Mouse (Mus musculus): ENCODE results near the gene Hipk4. TPM values are rescaled to one million over a fixed set of nuclear protein-coding genes. Genes with fewer than 3 reads are reported as not detected.
A peak's percentile ranks its signal among the peaks of the same experiment; 100 is the strongest.

The Hipk4 gene
- total RNA-seq, 2 experiments from 2014 or later = 0.26 to 0.34 TPM

- no peak for DNase-seq (ENCODE audit: extremely low spot score in 1 of 2, low spot score in 2 of 2)
- intact Hi-C loops (cut with DNase I) = no loop called here
Measured at GRCm38 (mm10) chr7:27572133-27572532, 49.1 kb downstream of the Hipk4 start.

GRCm38 (mm10) chr7:27574124-27574880, 51.2 kb downstream of the Hipk4 start:
- intact Hi-C loops (cut with DNase I) = no loop called here
- no peak for DNase-seq (ENCODE audit: extremely low spot score in 1 of 2, low spot score in 2 of 2)

DNA sequence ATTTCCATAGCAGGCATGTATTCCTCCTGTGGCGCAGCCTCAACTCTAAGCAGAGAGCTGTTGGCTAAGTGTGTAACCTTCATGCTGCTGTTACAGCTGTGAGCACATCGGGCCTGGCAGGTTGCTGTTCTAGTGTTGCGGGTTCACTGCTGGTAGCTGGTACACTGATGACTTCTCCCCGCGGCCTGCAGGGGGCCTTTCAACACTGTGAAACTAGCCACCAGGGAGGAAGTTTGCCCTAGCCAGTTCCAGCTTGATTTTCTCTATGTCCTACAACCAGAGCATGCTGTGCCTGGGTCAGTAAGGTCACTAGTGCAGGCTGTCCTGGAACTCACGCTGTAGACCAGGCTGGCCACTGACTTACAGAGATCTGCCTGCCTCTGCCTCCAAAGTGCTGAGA, 53.8 kb downstream of the Hipk4 start:
- intact Hi-C loops (cut with DNase I) = no loop called here
- DNase-seq (ENCODE audit: extremely low spot score in 1 of 2, low spot score in 2 of 2) = peak in 1 of 2 experiments; percentile 57

DNA sequence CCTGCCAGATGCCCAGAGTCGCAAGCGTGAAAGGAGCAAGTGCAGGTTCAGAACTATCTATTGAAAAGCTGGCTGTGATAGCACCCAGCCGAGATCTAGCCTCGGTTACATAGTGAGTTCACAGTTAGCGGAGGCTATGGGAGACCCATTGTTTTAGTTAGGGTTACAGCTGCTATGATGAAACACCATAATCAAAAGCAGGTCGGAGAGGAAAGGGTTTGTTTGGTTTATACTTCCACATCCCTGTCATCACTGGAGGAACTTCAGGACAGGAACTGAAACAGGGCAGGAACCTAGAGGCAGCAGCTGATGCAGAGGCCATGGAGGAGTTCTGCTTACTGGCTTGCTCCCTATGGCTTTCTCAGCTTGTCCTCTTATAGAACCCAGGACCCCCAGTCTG, 54.5 kb downstream of the Hipk4 start:
- intact Hi-C loops (cut with DNase I) = no loop called here

DNA sequence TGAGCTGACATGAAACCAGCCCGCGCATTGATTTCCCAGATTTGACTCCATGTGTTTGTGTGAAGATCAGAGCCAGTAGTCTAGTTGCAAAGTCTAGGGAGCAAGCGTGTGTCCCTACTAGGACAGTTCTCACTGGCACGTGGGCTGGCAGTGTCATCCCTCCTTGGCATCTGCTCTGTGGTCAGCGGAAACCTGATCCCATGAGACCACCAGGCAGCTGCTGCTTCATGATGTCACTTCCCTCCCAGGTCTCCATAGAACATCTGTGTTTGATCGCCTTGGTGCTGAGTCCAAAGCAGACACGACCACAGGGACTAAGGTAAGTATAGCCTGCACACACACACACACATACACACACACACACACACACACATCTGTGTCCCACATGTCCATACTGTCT, 55.4 kb downstream of the Hipk4 start:
- intact Hi-C loops (cut with DNase I) = no loop called here
- no peak for DNase-seq (ENCODE audit: extremely low spot score in 1 of 2, low spot score in 2 of 2)

More for the DNA sequence above, 54.5 kb downstream of the Hipk4 start:
- no peak for DNase-seq (ENCODE audit: extremely low spot score in 1 of 2, low spot score in 2 of 2)

DNA sequence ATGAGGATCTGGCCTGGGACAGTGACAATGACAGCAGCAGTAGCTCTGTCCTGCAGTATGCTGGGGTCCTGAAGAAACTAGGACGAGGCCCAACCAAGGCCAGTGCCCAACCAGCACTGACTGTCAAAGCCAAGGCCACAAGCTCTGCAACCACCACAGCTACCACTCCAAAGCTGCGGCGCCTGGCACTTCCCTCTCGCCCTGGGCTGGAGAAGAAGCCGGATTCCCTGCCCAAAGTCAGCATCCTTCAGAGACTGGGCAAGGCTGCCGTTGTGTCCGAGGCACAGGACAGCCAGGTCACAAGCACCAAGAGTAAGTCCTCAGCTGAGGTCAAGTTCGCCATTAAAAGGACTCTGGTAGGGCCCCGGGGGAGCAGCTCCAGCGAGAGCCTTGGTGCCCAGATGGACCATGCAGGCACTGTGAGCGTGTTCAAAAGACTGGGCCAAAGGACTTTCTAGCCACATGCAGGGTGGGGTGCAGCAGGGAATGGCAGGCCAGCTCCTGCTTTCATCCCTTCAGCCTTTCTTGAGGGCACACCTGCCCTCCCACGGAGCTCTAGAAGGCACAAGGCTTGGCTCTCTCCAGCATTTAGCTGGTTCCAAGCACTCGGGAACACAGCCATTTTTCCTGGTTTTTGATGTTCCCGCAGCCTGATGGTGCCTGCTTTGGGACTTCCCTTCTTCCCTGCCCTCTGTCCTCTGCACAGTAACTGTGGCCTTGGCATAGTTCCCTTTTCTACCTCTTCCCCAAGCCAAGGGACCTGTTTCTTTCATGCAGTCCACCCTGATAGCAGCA, 57.5 kb downstream of the Hipk4 start:
- no peak for DNase-seq (ENCODE audit: extremely low spot score in 1 of 2, low spot score in 2 of 2)
- intact Hi-C loops (cut with DNase I) = no loop called here

Other genes starting within 250 kb of the Hipk4 start
- gene Ltbp4, start 185.6 kb upstream of the Hipk4 start, total RNA-seq (2021) = 10 to 100 TPM; 52.3 to 57.5 TPM
- 10 to 100 TPM; 24.7 to 27.9 TPM for gene Shkbp1, start 167.2 kb upstream of the Hipk4 start, total RNA-seq (2021)
- gene Gm20479, start 165.8 kb upstream of the Hipk4 start, total RNA-seq (2021) = not detected
- 10 to 100 TPM; 89.7 to 99.2 TPM for gene Sptbn4, start 75.6 kb upstream of the Hipk4 start, total RNA-seq (2021)
- 10 to 100 TPM; 11.8 to 12.7 TPM for gene Blvrb, start 75.3 kb upstream of the Hipk4 start, total RNA-seq (2021)
- gene Sertad3, start 49.5 kb upstream of the Hipk4 start, total RNA-seq (2021) = 1 to 10 TPM; 2.5 to 3.2 TPM
- 1 to 10 TPM; 6.0 to 7.0 TPM for gene Sertad1, start 36.4 kb upstream of the Hipk4 start, total RNA-seq (2021)
- 1 to 10 TPM; 1.4 TPM for gene Prx, start 23.9 kb upstream of the Hipk4 start, total RNA-seq (2021)
- 100 to 1,000 TPM; 520 to 550 TPM for gene Pld3, start 30.0 kb downstream of the Hipk4 start, total RNA-seq (2021)
- gene 2310022A10Rik, start 30.0 kb downstream of the Hipk4 start, total RNA-seq (2021) = 10 to 100 TPM; 23.1 to 26.2 TPM
- 100 to 1,000 TPM in 1 of 2 experiments, 10 to 100 TPM in 1; 92.2 to 103 TPM for gene Akt2, start 68.3 kb downstream of the Hipk4 start, total RNA-seq (2021)
- 100 to 1,000 TPM; 139 to 145 TPM for gene Ttc9b, start 130.6 kb downstream of the Hipk4 start, total RNA-seq (2021)
- gene Map3k10, start 151.3 kb downstream of the Hipk4 start, total RNA-seq (2021) = 100 to 1,000 TPM; 220 to 227 TPM
- 1 to 10 TPM; 8.3 to 9.8 TPM for gene Zfp607b, start 166.1 kb downstream of the Hipk4 start, total RNA-seq (2021)
- gene Zfp60, start 208.1 kb downstream of the Hipk4 start, total RNA-seq (2021) = 10 to 100 TPM; 35.7 to 38.8 TPM

All from left cerebral cortex, postnatal 10 days (tissue).